In genomic region chr10:101614230-101614629, GRCm38 (mm10) we compare ENCODE assay signal across 17 mouse cellular contexts.
A peak's percentile ranks its signal among the peaks of the same experiment; 100 is the strongest.
DNase-seq lines count a peak whose midpoint lies in the region; ATAC-seq lines count a peak whose summit lies in the region.
"Had no signal": no experiment of that assay in that cellular context is flagged by ENCODE, and none has a peak within 500 bp of the region (broad histone marks: within the 10 kb centered on the region; RNA-seq: fewer than 3 reads in every experiment).

No protein-coding gene starts in this region.

- no peak overlapping the region for H3K9ac ChIP-seq in embryonic facial prominence, embryonic 14.5 days (ENCODE audit: low read depth, low read length)

- H3K36me3 ChIP-seq in embryonic facial prominence, embryonic 14.5 days (ENCODE audit: control insufficient read depth, insufficient read depth, low read length): no peaks in the 10 kb centered on the region
- H3K36me3 ChIP-seq in embryonic facial prominence, embryonic 10.5 days (replicated peaks): no peaks in the 10 kb centered on the region

- peak; percentile 12 for DNase-seq in embryonic facial prominence, embryonic 14.5 days (ENCODE audit: low spot score)
- no peak for DNase-seq in embryonic facial prominence, embryonic 10.5 days (ENCODE audit: low spot score)
- DNase-seq in layer of hippocampus, adult 11-12 months (ENCODE audit: low spot score): peak; percentile 3
- DNase-seq in layer of hippocampus, postnatal 25 days (ENCODE audit: extremely low spot score in 1 of 2, low spot score in 1 of 2): no peak
- DNase-seq in brain, adult 2 months (ENCODE audit: low read depth, low spot score): peak; percentile 63
- DNase-seq in right cerebral cortex, postnatal 10 days (ENCODE audit: low spot score in 2 of 2): peak; percentile 21 to 23
- no peak for DNase-seq in B cell, adult 2 months
- DNase-seq in urinary bladder, postnatal 4 days (ENCODE audit: low spot score in 2 of 2): no peak
- DNase-seq: adrenal gland, postnatal 10 days; cerebellum, adult 9-11 months; kidney, adult 2 months; kidney, postnatal 14 days; liver; lung, adult 2 months; lung, postnatal 36 days had no signal

- no peak overlapping the region for H3K27ac ChIP-seq in embryonic facial prominence, embryonic 14.5 days (replicated peaks; ENCODE audit: low read depth, low read length)
- H3K27ac ChIP-seq in embryonic facial prominence, embryonic 10.5 days (replicated peaks): no peak overlapping the region

- ATAC-seq in embryonic facial prominence, embryonic 14.5 days (ENCODE audit: low read depth): no peak

- no peak overlapping the region for H3K4me2 ChIP-seq in embryonic facial prominence, embryonic 14.5 days (ENCODE audit: low read depth, low read length)
- H3K4me2 ChIP-seq: heart, embryonic 11.5 days had no signal

- no peaks in the 10 kb centered on the region for H3K9me3 ChIP-seq in embryonic facial prominence, embryonic 14.5 days (ENCODE audit: control insufficient read depth, low read length)
- no peaks in the 10 kb centered on the region for H3K9me3 ChIP-seq in embryonic facial prominence, embryonic 10.5 days

- WGBS in embryonic facial prominence, embryonic 14.5 days: 65% methylated on average over 8 of the region's 8 CpGs
- 85% methylated on average over 8 of the region's 8 CpGs for WGBS in embryonic facial prominence, embryonic 10.5 days

- H3K4me1 ChIP-seq in embryonic facial prominence, embryonic 14.5 days (ENCODE audit: control insufficient read depth, insufficient read depth, low read length): no peaks in the 10 kb centered on the region
- no peaks in the 10 kb centered on the region for H3K4me1 ChIP-seq in embryonic facial prominence, embryonic 10.5 days

- H3K27me3 ChIP-seq in embryonic facial prominence, embryonic 14.5 days (replicated peaks; ENCODE audit: control insufficient read depth, insufficient read depth, low read length): no peaks in the 10 kb centered on the region
- H3K27me3 ChIP-seq in embryonic facial prominence, embryonic 10.5 days (replicated peaks; ENCODE audit: low read depth, poor library complexity, severe bottlenecking): no peaks in the 10 kb centered on the region

- no peak overlapping the region for H3K4me3 ChIP-seq in embryonic facial prominence, embryonic 14.5 days (ENCODE audit: low read depth, low read length)
- no peak overlapping the region for H3K4me3 ChIP-seq in embryonic facial prominence, embryonic 10.5 days
- H3K4me3 ChIP-seq: erythroblast, embryonic 14.5 days had no signal

Comparison
In these comparisons a context has a peak if more than half of its experiments do, and no peak if none do; other contexts are left out.
1. DNase-seq: peak in embryonic facial prominence, embryonic 14.5 days (single experiment), layer of hippocampus, adult 11-12 months (single experiment), brain, adult 2 months (single experiment) and right cerebral cortex, postnatal 10 days (2 of 2); none in embryonic facial prominence, embryonic 10.5 days (single experiment), layer of hippocampus, postnatal 25 days (0 of 2), B cell, adult 2 months (0 of 2) and urinary bladder, postnatal 4 days (0 of 2).